Mouse (Mus musculus): Measurements from ENCODE around the gene P2rx3. TPM values are rescaled to one million over a fixed set of nuclear protein-coding genes. Genes with fewer than 3 reads are reported as not detected.

Gene P2rx3
- polyA plus RNA-seq, 1 experiment, result 1.3 TPM

DNA sequence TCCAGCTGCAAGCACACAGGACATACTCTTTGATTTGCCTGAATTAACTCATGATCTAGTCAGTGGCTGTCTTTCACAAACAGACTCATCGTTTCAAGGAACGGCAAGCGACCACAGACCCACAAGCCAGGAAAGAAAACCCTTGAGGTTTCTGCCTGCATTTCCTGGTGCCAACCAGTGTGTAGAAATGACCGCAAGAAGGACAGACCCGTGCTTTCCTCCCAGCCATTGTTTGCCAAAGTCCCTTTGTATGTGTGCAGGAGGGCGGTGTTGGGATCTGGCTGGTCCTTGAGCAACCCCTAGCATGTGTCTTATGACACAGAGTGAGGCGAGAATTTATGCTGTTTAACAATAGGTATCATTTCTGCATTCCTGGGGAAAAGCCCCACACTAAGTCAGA lies 3.1 kb downstream of the P2rx3 start:
- no peaks in the 10 kb centered on the region for H3K9me3 ChIP-seq (replicated peaks; ENCODE audit: control insufficient read depth, insufficient read depth, low read length, poor library complexity, severe bottlenecking)
- H3K36me3 ChIP-seq (ENCODE audit: control insufficient read depth, insufficient read depth, low read length, poor library complexity, severe bottlenecking), result peaks cover 4% of the 10 kb centered on the region
- no peaks in the 10 kb centered on the region for H3K27me3 ChIP-seq (ENCODE audit: control insufficient read depth, insufficient read depth, low read length, poor library complexity, severe bottlenecking)
- no peak overlapping the region for H3K4me3 ChIP-seq (ENCODE audit: low read depth, low read length)
- TF ChIP-seq CTCF (IDR thresholded peaks at IDR 0.05; ENCODE audit: low read depth, low read length) (no peak), EP300 (IDR thresholded peaks at IDR 0.05; ENCODE audit: insufficient read depth, low read depth, low read length) (no peak), POLR2A (IDR thresholded peaks at IDR 0.05; ENCODE audit: insufficient read depth, low read length) (no peak)
- H3K27ac ChIP-seq (ENCODE audit: insufficient read depth, low read length), result no peak overlapping the region
- peaks cover 3% of the 10 kb centered on the region for H3K4me1 ChIP-seq (ENCODE audit: control insufficient read depth, insufficient read depth, low read length)
- no peak overlapping the region for H3K9ac ChIP-seq (ENCODE audit: low read depth, poor library complexity, severe bottlenecking)

DNA sequence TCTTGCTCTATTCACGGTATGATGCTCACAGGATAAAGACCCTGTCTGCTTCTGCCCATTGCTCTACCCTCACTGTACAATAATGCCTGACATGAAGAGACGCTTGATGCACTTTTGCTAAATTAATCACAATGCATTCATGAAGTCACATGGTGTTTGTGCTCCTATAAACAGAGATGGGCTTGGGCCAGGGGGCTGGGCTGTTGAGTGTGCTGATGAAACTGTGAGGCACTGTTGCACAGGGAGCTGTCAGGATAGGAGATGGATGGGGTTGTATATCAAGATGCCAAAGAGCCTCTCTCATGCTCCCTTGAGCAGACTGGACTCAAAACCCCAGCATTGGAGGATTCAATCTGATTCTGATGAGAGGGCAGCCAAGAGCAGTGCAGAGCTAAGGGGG lies 4.1 kb downstream of the P2rx3 start:
- TF ChIP-seq CTCF (IDR thresholded peaks at IDR 0.05; ENCODE audit: low read depth, low read length) (no peak), POLR2A (IDR thresholded peaks at IDR 0.05; ENCODE audit: insufficient read depth, low read length) (no peak), EP300 (IDR thresholded peaks at IDR 0.05; ENCODE audit: insufficient read depth, low read depth, low read length) (no peak)
- H3K9ac ChIP-seq (ENCODE audit: low read depth, poor library complexity, severe bottlenecking), result no peak overlapping the region

DNA sequence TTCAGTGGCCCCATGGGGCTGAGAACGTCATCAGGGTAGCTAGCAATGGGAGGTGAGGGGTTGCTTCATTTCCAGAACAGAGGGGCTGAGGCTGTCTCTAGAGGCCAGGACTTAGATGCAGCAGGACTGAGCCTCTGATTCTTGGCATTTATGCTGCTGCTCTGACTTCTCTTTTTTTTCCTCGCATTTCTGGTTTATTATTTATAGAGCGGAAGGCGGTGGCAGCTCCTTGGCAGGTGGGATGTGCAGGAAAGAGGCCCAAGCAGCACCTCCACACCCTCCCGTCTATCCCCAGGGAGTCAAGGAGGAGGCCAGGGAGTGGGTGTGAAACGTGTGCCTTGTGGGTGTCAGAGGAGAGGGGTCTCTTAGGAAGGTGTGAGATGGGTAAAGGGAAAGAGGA lies 6.3 kb downstream of the P2rx3 start:
- no peaks in the 10 kb centered on the region for H3K27me3 ChIP-seq (ENCODE audit: control insufficient read depth, insufficient read depth, low read length, poor library complexity, severe bottlenecking)
- H3K9me3 ChIP-seq (replicated peaks; ENCODE audit: control insufficient read depth, insufficient read depth, low read length, poor library complexity, severe bottlenecking), result no peaks in the 10 kb centered on the region
- no peak overlapping the region for H3K9ac ChIP-seq (ENCODE audit: low read depth, poor library complexity, severe bottlenecking)
- no peak overlapping the region for H3K27ac ChIP-seq (ENCODE audit: insufficient read depth, low read length)
- no peaks in the 10 kb centered on the region for H3K36me3 ChIP-seq (ENCODE audit: control insufficient read depth, insufficient read depth, low read length, poor library complexity, severe bottlenecking)
- no peak for TF ChIP-seq CTCF (IDR thresholded peaks at IDR 0.05; ENCODE audit: low read depth, low read length)
- no peak for TF ChIP-seq POLR2A (IDR thresholded peaks at IDR 0.05; ENCODE audit: insufficient read depth, low read length)
- TF ChIP-seq EP300 (IDR thresholded peaks at IDR 0.05; ENCODE audit: insufficient read depth, low read depth, low read length), result no peak
- H3K4me1 ChIP-seq (ENCODE audit: control insufficient read depth, insufficient read depth, low read length), result no peaks in the 10 kb centered on the region
- H3K4me3 ChIP-seq (ENCODE audit: low read depth, low read length), result no peak overlapping the region

More for the DNA sequence above, 4.1 kb downstream of the P2rx3 start:
- Histone ChIP-seq H3K36me3 (ENCODE audit: control insufficient read depth, insufficient read depth, low read length, poor library complexity, severe bottlenecking) (no peaks in the 10 kb centered on the region), H3K4me3 (ENCODE audit: low read depth, low read length) (no peak overlapping the region), H3K4me1 (ENCODE audit: control insufficient read depth, insufficient read depth, low read length) (peaks cover 3% of the 10 kb centered on the region), H3K27ac (ENCODE audit: insufficient read depth, low read length) (no peak overlapping the region), H3K27me3 (ENCODE audit: control insufficient read depth, insufficient read depth, low read length, poor library complexity, severe bottlenecking) (no peaks in the 10 kb centered on the region), H3K9me3 (replicated peaks; ENCODE audit: control insufficient read depth, insufficient read depth, low read length, poor library complexity, severe bottlenecking) (no peaks in the 10 kb centered on the region)

DNA sequence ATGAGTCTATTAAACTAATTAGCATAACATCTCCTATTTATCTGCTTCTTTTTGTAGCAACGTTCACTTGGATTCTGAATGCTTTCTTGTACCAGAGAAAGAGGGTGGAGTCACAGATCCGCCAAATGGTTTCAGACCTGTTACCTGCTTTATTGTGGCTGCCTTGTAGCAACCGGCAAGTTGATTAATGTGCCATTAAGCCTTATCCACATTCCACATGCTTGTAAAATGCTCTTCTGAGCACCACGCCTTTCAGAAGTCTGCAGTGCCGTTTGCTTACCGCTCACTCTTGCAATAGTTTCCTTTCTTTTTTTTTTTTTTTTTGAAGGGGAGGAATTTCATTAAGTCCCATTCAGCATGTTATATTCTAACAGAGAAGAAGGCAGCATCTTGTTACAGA lies 7.4 kb downstream of the P2rx3 start:
- Histone ChIP-seq H3K9me3 (replicated peaks; ENCODE audit: control insufficient read depth, insufficient read depth, low read length, poor library complexity, severe bottlenecking) (no peaks in the 10 kb centered on the region), H3K36me3 (ENCODE audit: control insufficient read depth, insufficient read depth, low read length, poor library complexity, severe bottlenecking) (no peaks in the 10 kb centered on the region), H3K4me3 (ENCODE audit: low read depth, low read length) (no peak overlapping the region), H3K9ac (ENCODE audit: low read depth, poor library complexity, severe bottlenecking) (no peak overlapping the region), H3K4me1 (ENCODE audit: control insufficient read depth, insufficient read depth, low read length) (no peaks in the 10 kb centered on the region), H3K27ac (ENCODE audit: insufficient read depth, low read length) (no peak overlapping the region), H3K27me3 (ENCODE audit: control insufficient read depth, insufficient read depth, low read length, poor library complexity, severe bottlenecking) (no peaks in the 10 kb centered on the region)
- TF ChIP-seq POLR2A (IDR thresholded peaks at IDR 0.05; ENCODE audit: insufficient read depth, low read length) (no peak), EP300 (IDR thresholded peaks at IDR 0.05; ENCODE audit: insufficient read depth, low read depth, low read length) (no peak)

DNA sequence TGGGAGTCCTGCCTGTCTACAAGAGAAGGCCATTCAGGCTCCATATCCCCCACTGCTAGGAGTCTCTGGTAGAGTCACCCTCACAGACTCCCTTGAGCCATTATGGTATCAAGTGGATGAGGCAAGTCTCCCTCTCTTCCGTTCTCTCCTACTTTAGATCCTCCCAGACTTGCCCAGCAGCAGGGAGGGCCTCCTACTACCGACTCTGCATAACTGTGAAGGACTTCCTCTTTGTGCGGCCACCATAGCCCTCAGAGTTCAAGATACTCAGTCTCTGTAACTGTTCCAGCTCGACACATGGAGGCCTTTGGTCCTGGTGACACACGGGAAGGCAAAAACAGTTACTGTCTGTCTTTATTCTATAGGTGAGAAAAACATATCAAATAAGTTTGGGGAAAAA lies 10.0 kb downstream of the P2rx3 start:
- no peaks in the 10 kb centered on the region for H3K4me1 ChIP-seq (ENCODE audit: control insufficient read depth, insufficient read depth, low read length)
- H3K9me3 ChIP-seq (replicated peaks; ENCODE audit: control insufficient read depth, insufficient read depth, low read length, poor library complexity, severe bottlenecking), result no peaks in the 10 kb centered on the region
- H3K27ac ChIP-seq (ENCODE audit: insufficient read depth, low read length), result no peak overlapping the region
- no peak overlapping the region for H3K4me3 ChIP-seq (ENCODE audit: low read depth, low read length)
- no peaks in the 10 kb centered on the region for H3K27me3 ChIP-seq (ENCODE audit: control insufficient read depth, insufficient read depth, low read length, poor library complexity, severe bottlenecking)
- TF ChIP-seq POLR2A (IDR thresholded peaks at IDR 0.05; ENCODE audit: insufficient read depth, low read length) (no peak), EP300 (IDR thresholded peaks at IDR 0.05; ENCODE audit: insufficient read depth, low read depth, low read length) (no peak), CTCF (IDR thresholded peaks at IDR 0.05; ENCODE audit: low read depth, low read length) (no peak)
- H3K36me3 ChIP-seq (ENCODE audit: control insufficient read depth, insufficient read depth, low read length, poor library complexity, severe bottlenecking), result no peaks in the 10 kb centered on the region
- H3K9ac ChIP-seq (ENCODE audit: low read depth, poor library complexity, severe bottlenecking), result no peak overlapping the region

DNA sequence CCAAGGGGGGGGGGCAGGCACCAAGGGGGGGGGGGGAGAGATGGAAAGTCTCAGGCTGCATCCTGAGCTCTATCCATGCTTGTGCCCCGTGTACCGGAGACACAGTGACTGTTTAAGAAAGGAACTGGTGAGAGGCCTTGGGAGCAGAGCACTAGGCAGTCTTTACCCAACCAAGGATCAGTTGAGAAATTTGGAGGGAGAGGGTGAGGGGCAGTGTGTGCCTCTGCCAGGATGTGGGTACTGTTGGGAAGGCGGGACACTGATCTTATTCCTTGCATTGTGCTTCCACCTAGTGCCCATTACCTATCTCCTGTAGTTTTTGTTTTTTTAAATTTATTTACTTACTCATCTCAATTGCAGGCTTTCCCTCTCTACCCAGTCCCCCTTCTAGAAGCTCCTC lies 11.1 kb downstream of the P2rx3 start:
- Histone ChIP-seq H3K4me1 (ENCODE audit: control insufficient read depth, insufficient read depth, low read length) (no peaks in the 10 kb centered on the region), H3K9ac (ENCODE audit: low read depth, poor library complexity, severe bottlenecking) (no peak overlapping the region), H3K36me3 (ENCODE audit: control insufficient read depth, insufficient read depth, low read length, poor library complexity, severe bottlenecking) (no peaks in the 10 kb centered on the region), H3K9me3 (replicated peaks; ENCODE audit: control insufficient read depth, insufficient read depth, low read length, poor library complexity, severe bottlenecking) (no peaks in the 10 kb centered on the region), H3K27me3 (ENCODE audit: control insufficient read depth, insufficient read depth, low read length, poor library complexity, severe bottlenecking) (no peaks in the 10 kb centered on the region), H3K4me3 (ENCODE audit: low read depth, low read length) (no peak overlapping the region), H3K27ac (ENCODE audit: insufficient read depth, low read length) (no peak overlapping the region)
- TF ChIP-seq POLR2A (IDR thresholded peaks at IDR 0.05; ENCODE audit: insufficient read depth, low read length), result no peak
- no peak for TF ChIP-seq CTCF (IDR thresholded peaks at IDR 0.05; ENCODE audit: low read depth, low read length)
- no peak for TF ChIP-seq EP300 (IDR thresholded peaks at IDR 0.05; ENCODE audit: insufficient read depth, low read depth, low read length)

Data from ES-Bruce4 (cell line).